In genomic region chr7:139304322-139304721, GRCm38 (mm10) we compare ENCODE assay signal across 13 mouse cellular contexts. TPM values are rescaled to one million over a fixed set of nuclear protein-coding genes. Genes with fewer than 3 reads are reported as not detected.
DNase-seq lines count a peak whose midpoint lies in the region; ATAC-seq and TF ChIP-seq lines count a peak whose summit lies in the region.
"Had no signal": no experiment of that assay in that cellular context is flagged by ENCODE, and none has a peak within 500 bp of the region (broad histone marks: within the 10 kb centered on the region; RNA-seq: fewer than 3 reads in every experiment).

No protein-coding gene starts in this region.

- no peak for DNase-seq in heart, embryonic 10.5 days (ENCODE audit: low spot score)
- DNase-seq in heart, postnatal 36 days: no peak
- DNase-seq in lung, postnatal 0 days (ENCODE audit: low spot score): no peak
- DNase-seq in lung, postnatal 10 days: no peak
- DNase-seq in MN1 (ENCODE audit: low spot score): peak; percentile 38
- no peak for DNase-seq in stomach, postnatal 0 days (ENCODE audit: low spot score)
- no peak for DNase-seq in layer of hippocampus, adult 8-10 months (ENCODE audit: low spot score in 2 of 2)
- DNase-seq: adrenal gland, adult 8-10 months; cerebellum, postnatal 14 days; forebrain, postnatal 0 days; right cerebral cortex, adult 18-20 months had no signal

- H3K4me2 ChIP-seq in lung, postnatal 0 days (replicated peaks; ENCODE audit: low read depth, low read length): no peak overlapping the region
- no peak overlapping the region for H3K4me2 ChIP-seq in stomach, postnatal 0 days (replicated peaks; ENCODE audit: low read depth)
- H3K4me2 ChIP-seq: liver, embryonic 15.5 days had no signal

- no peaks in the 10 kb centered on the region for H3K27me3 ChIP-seq in heart, embryonic 10.5 days (ENCODE audit: insufficient read depth, poor library complexity, severe bottlenecking)
- H3K27me3 ChIP-seq in lung, postnatal 0 days (replicated peaks; ENCODE audit: insufficient read depth, low read length): no peaks in the 10 kb centered on the region
- H3K27me3 ChIP-seq in stomach, postnatal 0 days (ENCODE audit: control insufficient read depth, insufficient read depth, low read length): no peaks in the 10 kb centered on the region
- H3K27me3 ChIP-seq: liver, embryonic 15.5 days had no signal

- no peaks in the 10 kb centered on the region for H3K36me3 ChIP-seq in heart, embryonic 10.5 days
- H3K36me3 ChIP-seq in lung, postnatal 0 days (ENCODE audit: insufficient read depth, low read length): no peaks in the 10 kb centered on the region
- no peaks in the 10 kb centered on the region for H3K36me3 ChIP-seq in stomach, postnatal 0 days (ENCODE audit: control insufficient read depth, insufficient read depth, low read length)
- H3K36me3 ChIP-seq: liver, embryonic 15.5 days had no signal

- 36% methylated on average over 5 of the region's 5 CpGs for WGBS in heart, embryonic 10.5 days
- WGBS in lung, postnatal 0 days: 26% methylated on average over 5 of the region's 5 CpGs
- WGBS in stomach, postnatal 0 days: 36% methylated on average over 5 of the region's 5 CpGs

- TF ChIP-seq EP300 in lung, postnatal 0 days (IDR thresholded peaks at IDR 0.05): no peak
- no peak for TF ChIP-seq EP300 in stomach, postnatal 0 days (optimal IDR thresholded peaks at IDR 0.05)

- H3K4me3 ChIP-seq in heart, embryonic 10.5 days: no peak overlapping the region
- no peak overlapping the region for H3K4me3 ChIP-seq in lung, postnatal 0 days (ENCODE audit: low read depth, low read length)
- H3K4me3 ChIP-seq in stomach, postnatal 0 days (ENCODE audit: low read depth, low read length): no peak overlapping the region
- H3K4me3 ChIP-seq: liver, embryonic 15.5 days had no signal

- peak overlapping the region; percentile 77 for H3K27ac ChIP-seq in heart, embryonic 10.5 days
- no peak overlapping the region for H3K27ac ChIP-seq in lung, postnatal 0 days (ENCODE audit: low read length)
- H3K27ac ChIP-seq in stomach, postnatal 0 days (replicated peaks): no peak overlapping the region
- H3K27ac ChIP-seq: hindbrain, postnatal 0 days; liver, embryonic 15.5 days had no signal

- ATAC-seq in lung, postnatal 0 days: no peak
- ATAC-seq in stomach, postnatal 0 days (ENCODE audit: low FRiP score, low TSS enrichment): no peak
- ATAC-seq: hindbrain, postnatal 0 days had no signal

- peak; percentile 61 for TF ChIP-seq CTCF in lung, postnatal 0 days (IDR thresholded peaks at IDR 0.05)
- peak; percentile 53 for TF ChIP-seq CTCF in stomach, postnatal 0 days (IDR thresholded peaks at IDR 0.05; ENCODE audit: low read depth)

- peaks cover 61% of the 10 kb centered on the region for H3K4me1 ChIP-seq in heart, embryonic 10.5 days
- 0 out of 2 replicates have a peak, but pooled peaks cover 2% of the 10 kb centered on the region for H3K4me1 ChIP-seq in lung, postnatal 0 days (ENCODE audit: insufficient read depth, low read depth, low read length)
- 0 out of 2 replicates have a peak, but pooled peaks cover 2% of the 10 kb centered on the region for H3K4me1 ChIP-seq in stomach, postnatal 0 days (replicated peaks; ENCODE audit: control insufficient read depth, insufficient read depth)
- H3K4me1 ChIP-seq: liver, embryonic 15.5 days had no signal

- intact Hi-C loops in heart, postnatal 36 days (cut with DNase I): no loop called here

- H3K9ac ChIP-seq in lung, postnatal 0 days (replicated peaks; ENCODE audit: low read depth): no peak overlapping the region
- no peak overlapping the region for H3K9ac ChIP-seq in stomach, postnatal 0 days (ENCODE audit: low read length)
- H3K9ac ChIP-seq: forebrain, postnatal 0 days; liver, embryonic 15.5 days had no signal

- no peaks in the 10 kb centered on the region for H3K9me3 ChIP-seq in heart, embryonic 10.5 days
- H3K9me3 ChIP-seq in lung, postnatal 0 days (ENCODE audit: low read length): no peaks in the 10 kb centered on the region
- H3K9me3 ChIP-seq in stomach, postnatal 0 days (ENCODE audit: control insufficient read depth, low read length): no peaks in the 10 kb centered on the region
- H3K9me3 ChIP-seq: liver, embryonic 15.5 days had no signal

RNA-seq across cellular contexts. Expression of gene Pwwp2b, which starts 56.0 kb away (rescaled TPM):
- polyA plus RNA-seq in heart, embryonic 10.5 days (2016; fragmentation: Nextera tagmentation; extraction: Ambion mirVana): 10.5 and 11.1 TPM in 2 replicates
- 1 to 10 TPM; 9.5 to 9.7 TPM for total RNA-seq in heart, postnatal 36 days (2021)
- polyA plus RNA-seq in lung, postnatal 0 days (2015; fragmentation: Nextera tagmentation; extraction: Ambion mirVana): 23.6 and 27.5 TPM in 2 replicates
- 16.0 and 17.2 TPM in 2 replicates for polyA plus RNA-seq in stomach, postnatal 0 days (2015; fragmentation: Nextera tagmentation; extraction: Ambion mirVana)
- total RNA-seq in layer of hippocampus, adult 8-10 months (2022): 10 to 100 TPM; 26.9 to 37.1 (median 32.1) TPM
